Mouse (Mus musculus): ENCODE results near the gene Pdzrn3. TPM values are rescaled to one million over a fixed set of nuclear protein-coding genes. Genes with fewer than 3 reads are reported as not detected.

Pdzrn3 gene
- polyA plus RNA-seq, 2 experiments: 0.36 to 0.92 TPM

- DNase-seq (ENCODE audit: low read depth in 3 of 3, low spot score in 3 of 3) (no peak), ATAC-seq (ENCODE audit: insufficient read depth) (no peak)
- WGBS (ENCODE audit: insufficient replicate concordance): 35% methylated on average over 4 of the region's 4 CpGs
- Histone ChIP-seq H3K4me1 (replicated peaks; ENCODE audit: control insufficient read depth in 2 of 2, insufficient read depth in 2 of 2, low read length in 1 of 2) (no peaks in the 10 kb centered on the region), H3K36me3 (replicated peaks; ENCODE audit: control insufficient read depth, insufficient read depth, low read depth) (no peaks in the 10 kb centered on the region), H3K27ac (no peak overlapping the region), H3K27me3 (ENCODE audit: control insufficient read depth, insufficient read depth, low read length) (no peaks in the 10 kb centered on the region), H3K9ac (replicated peaks) (no peak overlapping the region), H3K9me3 (ENCODE audit: control insufficient read depth, low read length) (no peaks in the 10 kb centered on the region), H3K4me2 (ENCODE audit: low read depth) (no peak overlapping the region), H3K4me3 (ENCODE audit: insufficient read depth in 1 of 2, low read depth in 2 of 2, low read length in 2 of 2) (no peak overlapping the region)
- TF ChIP-seq EP300 (IDR thresholded peaks at IDR 0.05; ENCODE audit: low read depth) (no peak), CTCF (IDR thresholded peaks at IDR 0.05; ENCODE audit: low read depth) (no peak)
Measured at GRCm38 (mm10) chr6:101246137-101246536, 131.6 kb downstream of the Pdzrn3 start.

- no peak overlapping the region for H3K27ac ChIP-seq
- TF ChIP-seq CTCF (IDR thresholded peaks at IDR 0.05; ENCODE audit: low read depth) (no peak), EP300 (IDR thresholded peaks at IDR 0.05; ENCODE audit: low read depth) (no peak)
- no peak overlapping the region for H3K4me3 ChIP-seq (ENCODE audit: insufficient read depth in 1 of 2, low read depth in 2 of 2, low read length in 2 of 2)
- H3K36me3 ChIP-seq (replicated peaks; ENCODE audit: control insufficient read depth, insufficient read depth, low read depth): no peaks in the 10 kb centered on the region
- WGBS (ENCODE audit: insufficient replicate concordance): 48% methylated on average over 3 of the region's 3 CpGs
- H3K9ac ChIP-seq (replicated peaks): no peak overlapping the region
- ATAC-seq (ENCODE audit: insufficient read depth): no peak
- no peaks in the 10 kb centered on the region for H3K9me3 ChIP-seq (ENCODE audit: control insufficient read depth, low read length)
- no peaks in the 10 kb centered on the region for H3K27me3 ChIP-seq (ENCODE audit: control insufficient read depth, insufficient read depth, low read length)
- no peaks in the 10 kb centered on the region for H3K4me1 ChIP-seq (replicated peaks; ENCODE audit: control insufficient read depth in 2 of 2, insufficient read depth in 2 of 2, low read length in 1 of 2)
- H3K4me2 ChIP-seq (ENCODE audit: low read depth): no peak overlapping the region
- no peak for DNase-seq (ENCODE audit: low read depth in 3 of 3, low spot score in 3 of 3)
Measured at GRCm38 (mm10) chr6:101244355-101244754, 133.3 kb downstream of the Pdzrn3 start.

GRCm38 (mm10) chr6:101243189-101243815 is 134.4 kb downstream of the Pdzrn3 start:
- Histone ChIP-seq H3K36me3 (replicated peaks; ENCODE audit: control insufficient read depth, insufficient read depth, low read depth) (no peaks in the 10 kb centered on the region), H3K9me3 (ENCODE audit: control insufficient read depth, low read length) (no peaks in the 10 kb centered on the region), H3K4me3 (ENCODE audit: insufficient read depth in 1 of 2, low read depth in 2 of 2, low read length in 2 of 2) (no peak overlapping the region), H3K4me1 (replicated peaks; ENCODE audit: control insufficient read depth in 2 of 2, insufficient read depth in 2 of 2, low read length in 1 of 2) (no peaks in the 10 kb centered on the region), H3K9ac (replicated peaks) (no peak overlapping the region), H3K4me2 (ENCODE audit: low read depth) (no peak overlapping the region), H3K27me3 (ENCODE audit: control insufficient read depth, insufficient read depth, low read length) (no peaks in the 10 kb centered on the region), H3K27ac (no peak overlapping the region)
- ATAC-seq (ENCODE audit: insufficient read depth): no peak
- 66% methylated on average over 7 of the region's 7 CpGs for WGBS (ENCODE audit: insufficient replicate concordance)
- TF ChIP-seq EP300 (IDR thresholded peaks at IDR 0.05; ENCODE audit: low read depth) (no peak), CTCF (IDR thresholded peaks at IDR 0.05; ENCODE audit: low read depth) (no peak)
- no peak for DNase-seq (ENCODE audit: low read depth in 3 of 3, low spot score in 3 of 3)

GRCm38 (mm10) chr6:101236641-101237246 is 141.0 kb downstream of the Pdzrn3 start:
- H3K4me2 ChIP-seq (ENCODE audit: low read depth): no peak overlapping the region
- no peaks in the 10 kb centered on the region for H3K27me3 ChIP-seq (ENCODE audit: control insufficient read depth, insufficient read depth, low read length)
- H3K36me3 ChIP-seq (replicated peaks; ENCODE audit: control insufficient read depth, insufficient read depth, low read depth): no peaks in the 10 kb centered on the region
- no peak overlapping the region for H3K9ac ChIP-seq (replicated peaks)
- WGBS (ENCODE audit: insufficient replicate concordance): 44% methylated on average over 5 of the region's 5 CpGs
- no peak for DNase-seq (ENCODE audit: low read depth in 3 of 3, low spot score in 3 of 3)
- H3K9me3 ChIP-seq (ENCODE audit: control insufficient read depth, low read length): no peaks in the 10 kb centered on the region
- H3K27ac ChIP-seq: no peak overlapping the region
- H3K4me1 ChIP-seq (replicated peaks; ENCODE audit: control insufficient read depth in 2 of 2, insufficient read depth in 2 of 2, low read length in 1 of 2): no peaks in the 10 kb centered on the region
- no peak overlapping the region for H3K4me3 ChIP-seq (ENCODE audit: insufficient read depth in 1 of 2, low read depth in 2 of 2, low read length in 2 of 2)
- ATAC-seq (ENCODE audit: insufficient read depth): no peak
- TF ChIP-seq EP300 (IDR thresholded peaks at IDR 0.05; ENCODE audit: low read depth) (no peak), CTCF (IDR thresholded peaks at IDR 0.05; ENCODE audit: low read depth) (no peak)

GRCm38 (mm10) chr6:101236230-101236629 is 141.5 kb downstream of the Pdzrn3 start:
- H3K9ac ChIP-seq (replicated peaks): no peak overlapping the region
- no peak overlapping the region for H3K27ac ChIP-seq

More at GRCm38 (mm10) chr6:101236230-101236629, 141.5 kb downstream of the Pdzrn3 start:
- no peak for ATAC-seq (ENCODE audit: insufficient read depth)
- TF ChIP-seq EP300 (IDR thresholded peaks at IDR 0.05; ENCODE audit: low read depth) (no peak), CTCF (IDR thresholded peaks at IDR 0.05; ENCODE audit: low read depth) (no peak)
- H3K27me3 ChIP-seq (ENCODE audit: control insufficient read depth, insufficient read depth, low read length): no peaks in the 10 kb centered on the region
- H3K4me3 ChIP-seq (ENCODE audit: insufficient read depth in 1 of 2, low read depth in 2 of 2, low read length in 2 of 2): no peak overlapping the region
- H3K4me1 ChIP-seq (replicated peaks; ENCODE audit: control insufficient read depth in 2 of 2, insufficient read depth in 2 of 2, low read length in 1 of 2): no peaks in the 10 kb centered on the region
- DNase-seq (ENCODE audit: low read depth in 3 of 3, low spot score in 3 of 3): no peak
- H3K9me3 ChIP-seq (ENCODE audit: control insufficient read depth, low read length): no peaks in the 10 kb centered on the region
- 64% methylated on average over 7 of the region's 7 CpGs for WGBS (ENCODE audit: insufficient replicate concordance)
- H3K4me2 ChIP-seq (ENCODE audit: low read depth): no peak overlapping the region
- no peaks in the 10 kb centered on the region for H3K36me3 ChIP-seq (replicated peaks; ENCODE audit: control insufficient read depth, insufficient read depth, low read depth)

All from liver, embryonic 14.5 days (tissue).